Mouse (Mus musculus): ENCODE results near the gene Poln. TPM values are rescaled to one million over a fixed set of nuclear protein-coding genes. Genes with fewer than 3 reads are reported as not detected.

The Poln gene
- polyA plus RNA-seq, 1 experiment from 2014 or later = 0.42 TPM

DNA sequence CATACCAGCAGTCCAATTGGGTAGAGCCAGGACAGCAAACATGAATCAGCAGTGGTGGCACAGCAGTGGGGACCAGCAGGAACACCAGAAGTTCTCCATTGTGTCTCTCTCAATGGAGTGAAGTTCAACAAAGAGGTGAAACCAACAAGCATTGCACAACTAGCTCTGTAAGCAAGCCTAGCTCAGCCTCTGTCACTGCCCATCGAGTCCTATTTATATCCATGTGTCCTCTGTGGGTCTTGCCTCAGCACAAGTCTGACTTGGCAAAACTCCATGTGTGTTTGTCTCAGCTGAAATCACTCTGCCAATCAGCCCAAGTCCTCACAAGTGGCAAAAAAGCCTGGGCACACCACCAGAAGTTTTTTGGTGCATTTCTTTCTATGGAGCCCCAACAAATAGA is 63.6 kb downstream of the Poln start:
- H3K27ac ChIP-seq (ENCODE audit: low read depth, low read length) = no peak overlapping the region
- H3K27me3 ChIP-seq (ENCODE audit: control insufficient read depth, insufficient read depth, low read length) = no peaks in the 10 kb centered on the region
- no peaks in the 10 kb centered on the region for H3K4me1 ChIP-seq (ENCODE audit: control insufficient read depth, insufficient read depth, low read length)
- no peak overlapping the region for H3K4me2 ChIP-seq (ENCODE audit: low read depth)
- no peak overlapping the region for H3K4me3 ChIP-seq (ENCODE audit: low read depth, low read length)
- DNase-seq (ENCODE audit: low spot score) = no peak
- 70% methylated on average over 1 of the region's 1 CpGs for WGBS
- no peaks in the 10 kb centered on the region for H3K9me3 ChIP-seq (ENCODE audit: control insufficient read depth, low read length)
- no peak overlapping the region for H3K9ac ChIP-seq (ENCODE audit: low read length)
- no peak for ATAC-seq (ENCODE audit: insufficient read depth, low FRiP score, low TSS enrichment)
- H3K36me3 ChIP-seq (ENCODE audit: control insufficient read depth, insufficient read depth, low read length) = no peaks in the 10 kb centered on the region

DNA sequence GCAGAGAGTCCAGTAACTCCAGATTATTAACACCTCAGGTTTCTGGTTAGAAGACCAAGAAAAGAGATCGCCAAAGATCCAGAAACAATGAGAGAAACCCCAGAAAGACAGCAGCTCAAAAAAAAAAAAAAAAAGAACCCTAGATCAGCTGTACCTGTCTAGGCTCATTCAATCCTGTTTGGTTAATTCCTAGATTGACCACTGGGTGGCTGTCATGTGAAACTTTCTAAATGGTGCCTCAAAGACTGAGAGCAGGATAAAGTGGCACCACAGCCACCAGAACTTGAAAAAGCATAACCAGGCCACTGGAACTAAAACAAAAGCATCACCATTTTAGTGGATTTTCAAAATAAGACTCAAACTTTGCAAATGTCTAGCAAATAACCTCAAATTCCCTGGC is 71.9 kb downstream of the Poln start:
- no peak overlapping the region for H3K4me3 ChIP-seq (ENCODE audit: low read depth, low read length)
- no peak overlapping the region for H3K9ac ChIP-seq (ENCODE audit: low read length)
- ATAC-seq (ENCODE audit: insufficient read depth, low FRiP score, low TSS enrichment) (no peak), DNase-seq (ENCODE audit: low spot score) (peak; percentile 25)
- no peaks in the 10 kb centered on the region for H3K4me1 ChIP-seq (ENCODE audit: control insufficient read depth, insufficient read depth, low read length)
- H3K4me2 ChIP-seq (ENCODE audit: low read depth) = no peak overlapping the region
- H3K9me3 ChIP-seq (ENCODE audit: control insufficient read depth, low read length) = no peaks in the 10 kb centered on the region
- H3K36me3 ChIP-seq (ENCODE audit: control insufficient read depth, insufficient read depth, low read length) = no peaks in the 10 kb centered on the region
- no peak overlapping the region for H3K27ac ChIP-seq (ENCODE audit: low read depth, low read length)
- WGBS = 8% methylated on average over 1 of the region's 1 CpGs
- H3K27me3 ChIP-seq (ENCODE audit: control insufficient read depth, insufficient read depth, low read length) = no peaks in the 10 kb centered on the region

DNA sequence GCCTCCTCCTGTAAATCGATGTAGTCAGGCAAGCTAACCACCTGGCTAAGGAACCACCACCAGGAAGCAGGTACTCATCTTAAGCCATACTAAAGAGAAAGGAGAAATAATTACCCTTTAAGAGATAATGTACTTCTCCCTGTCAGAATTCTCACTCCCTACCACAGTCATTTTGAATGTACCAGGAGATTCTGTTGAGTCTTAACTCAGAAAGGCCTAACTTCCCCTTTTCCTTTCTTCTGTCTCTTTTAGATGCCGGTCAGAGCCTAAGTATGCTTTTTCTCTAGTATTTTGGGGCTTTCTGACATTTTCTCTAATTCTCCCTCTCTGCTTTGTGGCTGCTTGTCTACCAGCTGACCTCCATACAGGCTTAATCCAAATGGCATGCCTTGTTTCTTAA is 76.2 kb downstream of the Poln start:
- Histone ChIP-seq H3K9me3 (ENCODE audit: control insufficient read depth, low read length) (no peaks in the 10 kb centered on the region), H3K9ac (ENCODE audit: low read length) (no peak overlapping the region), H3K27ac (ENCODE audit: low read depth, low read length) (no peak overlapping the region), H3K4me2 (ENCODE audit: low read depth) (no peak overlapping the region), H3K27me3 (ENCODE audit: control insufficient read depth, insufficient read depth, low read length) (no peaks in the 10 kb centered on the region), H3K36me3 (ENCODE audit: control insufficient read depth, insufficient read depth, low read length) (no peaks in the 10 kb centered on the region), H3K4me1 (ENCODE audit: control insufficient read depth, insufficient read depth, low read length) (no peaks in the 10 kb centered on the region), H3K4me3 (ENCODE audit: low read depth, low read length) (no peak overlapping the region)
- DNase-seq (ENCODE audit: low spot score) = no peak
- 78% methylated on average over 2 of the region's 2 CpGs for WGBS
- no peak for ATAC-seq (ENCODE audit: insufficient read depth, low FRiP score, low TSS enrichment)

DNA sequence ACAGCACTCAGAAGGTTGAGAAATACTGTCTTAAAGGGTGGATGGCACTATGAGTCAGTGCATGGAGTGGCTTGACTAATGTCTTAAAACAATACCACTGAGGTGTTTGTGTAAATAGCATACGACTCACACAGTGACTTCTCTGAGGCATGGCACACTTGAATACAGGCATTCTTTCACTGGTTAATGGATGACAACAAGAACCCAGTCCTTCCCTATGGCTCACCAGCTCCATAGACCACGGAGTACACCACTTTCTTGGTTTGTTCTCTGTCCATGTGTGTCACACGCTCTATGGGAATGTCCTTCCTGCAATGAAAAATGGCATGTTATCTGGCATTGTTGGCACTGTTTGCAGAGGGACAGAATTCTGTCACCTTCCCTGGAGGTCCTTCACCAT is 136.7 kb downstream of the Poln start:
- ATAC-seq (ENCODE audit: insufficient read depth, low FRiP score, low TSS enrichment) (no peak), DNase-seq (ENCODE audit: low spot score) (no peak)
- no peak overlapping the region for H3K9ac ChIP-seq (ENCODE audit: low read length)
- no peaks in the 10 kb centered on the region for H3K4me1 ChIP-seq (ENCODE audit: control insufficient read depth, insufficient read depth, low read length)
- H3K27me3 ChIP-seq (ENCODE audit: control insufficient read depth, insufficient read depth, low read length) = no peaks in the 10 kb centered on the region
- no peak overlapping the region for H3K27ac ChIP-seq (ENCODE audit: low read depth, low read length)
- no peak overlapping the region for H3K4me3 ChIP-seq (ENCODE audit: low read depth, low read length)
- 58% methylated on average over 3 of the region's 3 CpGs for WGBS
- H3K36me3 ChIP-seq (ENCODE audit: control insufficient read depth, insufficient read depth, low read length) = no peaks in the 10 kb centered on the region
- no peaks in the 10 kb centered on the region for H3K9me3 ChIP-seq (ENCODE audit: control insufficient read depth, low read length)
- no peak overlapping the region for H3K4me2 ChIP-seq (ENCODE audit: low read depth)

DNA sequence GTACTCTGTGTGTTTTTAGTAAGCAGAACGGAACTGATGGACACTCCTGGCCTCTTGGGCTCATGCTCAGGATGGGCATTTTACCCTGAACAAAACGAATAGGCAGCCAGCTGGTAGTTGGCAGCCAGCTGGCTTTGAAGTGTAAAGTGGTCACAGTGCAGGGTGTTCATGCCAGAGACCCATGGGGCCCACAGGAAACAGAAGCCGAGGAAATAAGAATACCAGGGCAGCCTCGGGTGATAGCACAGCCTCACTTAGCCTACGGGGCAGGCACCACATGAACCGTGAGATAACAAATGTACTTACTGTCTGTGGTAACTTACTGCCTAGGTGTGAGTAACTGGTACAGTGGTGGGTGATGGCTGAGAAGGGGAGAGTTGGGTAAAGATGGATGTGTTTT is 138.2 kb downstream of the Poln start:
- Histone ChIP-seq H3K4me1 (ENCODE audit: control insufficient read depth, insufficient read depth, low read length) (no peaks in the 10 kb centered on the region), H3K36me3 (ENCODE audit: control insufficient read depth, insufficient read depth, low read length) (no peaks in the 10 kb centered on the region), H3K27me3 (ENCODE audit: control insufficient read depth, insufficient read depth, low read length) (no peaks in the 10 kb centered on the region), H3K9ac (ENCODE audit: low read length) (no peak overlapping the region), H3K9me3 (ENCODE audit: control insufficient read depth, low read length) (no peaks in the 10 kb centered on the region), H3K27ac (ENCODE audit: low read depth, low read length) (no peak overlapping the region), H3K4me2 (ENCODE audit: low read depth) (no peak overlapping the region), H3K4me3 (ENCODE audit: low read depth, low read length) (no peak overlapping the region)
- DNase-seq (ENCODE audit: low spot score) (no peak), ATAC-seq (ENCODE audit: insufficient read depth, low FRiP score, low TSS enrichment) (no peak)
- WGBS = 77% methylated on average over 6 of the region's 6 CpGs

DNA sequence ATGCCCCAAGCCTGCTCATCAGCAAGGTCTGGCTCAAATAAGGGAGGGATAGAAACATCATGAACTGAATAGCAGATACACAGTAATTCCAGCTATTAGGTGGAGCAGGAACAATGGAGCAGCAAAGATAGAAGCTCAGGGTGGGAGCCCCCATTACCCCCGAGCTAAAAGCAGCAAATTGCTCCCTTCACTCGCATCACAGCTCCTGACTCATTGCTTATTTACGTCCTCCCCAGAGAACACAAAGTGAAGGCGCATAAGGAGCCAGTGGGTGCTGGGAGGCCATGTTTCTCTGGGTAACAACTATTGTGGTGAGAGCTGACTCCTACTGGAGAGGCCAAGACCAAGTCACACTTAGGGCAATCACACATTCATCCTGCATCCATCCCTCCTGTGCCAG is 139.1 kb downstream of the Poln start:
- WGBS = 57% methylated on average over 4 of the region's 4 CpGs

DNA sequence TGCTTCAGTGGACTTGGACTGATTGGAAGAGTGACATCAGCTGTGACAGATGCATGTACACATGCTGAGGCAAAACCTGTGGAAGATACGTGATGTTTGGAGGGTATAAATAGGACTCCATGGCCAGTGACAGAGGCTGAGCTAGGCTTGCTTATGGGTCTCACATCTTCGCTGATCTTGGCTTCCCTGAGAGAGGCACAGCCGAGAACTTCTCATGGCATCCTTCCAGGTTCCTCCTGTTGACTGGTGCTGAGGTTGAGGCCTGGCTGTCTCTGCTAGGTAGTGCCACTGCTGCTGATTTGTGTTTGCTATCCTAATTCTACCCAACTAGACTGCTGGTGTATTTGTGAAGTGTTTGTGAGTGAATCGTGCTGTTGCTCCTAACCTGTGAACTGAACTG is 150.3 kb downstream of the Poln start:
- Histone ChIP-seq H3K4me2 (ENCODE audit: low read depth) (no peak overlapping the region), H3K27me3 (ENCODE audit: control insufficient read depth, insufficient read depth, low read length) (no peaks in the 10 kb centered on the region), H3K9ac (ENCODE audit: low read length) (no peak overlapping the region), H3K36me3 (ENCODE audit: control insufficient read depth, insufficient read depth, low read length) (no peaks in the 10 kb centered on the region), H3K9me3 (ENCODE audit: control insufficient read depth, low read length) (no peaks in the 10 kb centered on the region), H3K4me1 (ENCODE audit: control insufficient read depth, insufficient read depth, low read length) (no peaks in the 10 kb centered on the region), H3K4me3 (ENCODE audit: low read depth, low read length) (no peak overlapping the region), H3K27ac (ENCODE audit: low read depth, low read length) (no peak overlapping the region)
- WGBS = 87% methylated on average over 4 of the region's 4 CpGs
- no peak for DNase-seq (ENCODE audit: low spot score)
- no peak for ATAC-seq (ENCODE audit: insufficient read depth, low FRiP score, low TSS enrichment)

More for the DNA sequence above, 139.1 kb downstream of the Poln start:
- no peaks in the 10 kb centered on the region for H3K36me3 ChIP-seq (ENCODE audit: control insufficient read depth, insufficient read depth, low read length)
- H3K9me3 ChIP-seq (ENCODE audit: control insufficient read depth, low read length) = no peaks in the 10 kb centered on the region
- no peak overlapping the region for H3K4me2 ChIP-seq (ENCODE audit: low read depth)
- no peaks in the 10 kb centered on the region for H3K27me3 ChIP-seq (ENCODE audit: control insufficient read depth, insufficient read depth, low read length)
- no peak overlapping the region for H3K9ac ChIP-seq (ENCODE audit: low read length)
- no peaks in the 10 kb centered on the region for H3K4me1 ChIP-seq (ENCODE audit: control insufficient read depth, insufficient read depth, low read length)
- no peak overlapping the region for H3K27ac ChIP-seq (ENCODE audit: low read depth, low read length)
- ATAC-seq (ENCODE audit: insufficient read depth, low FRiP score, low TSS enrichment) = no peak
- DNase-seq (ENCODE audit: low spot score) = no peak
- no peak overlapping the region for H3K4me3 ChIP-seq (ENCODE audit: low read depth, low read length)

DNA sequence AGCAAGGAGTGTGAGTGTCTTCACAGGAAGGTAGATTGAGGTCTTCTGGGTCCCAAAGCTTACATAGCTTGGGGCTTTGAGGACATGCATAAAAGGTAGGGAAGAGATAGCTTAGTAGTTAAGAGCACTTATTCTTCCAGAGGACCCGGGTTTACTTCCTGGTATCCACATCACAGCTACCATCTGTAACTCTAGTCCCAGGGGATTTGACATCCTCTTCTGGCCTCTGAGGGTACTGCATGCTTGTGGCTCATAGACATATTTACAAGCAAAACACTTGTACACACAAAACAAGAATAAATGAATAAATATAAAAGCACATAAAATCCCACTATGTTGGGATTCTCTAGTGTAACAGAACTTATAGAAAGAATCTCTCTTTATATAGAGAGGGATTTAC is 154.6 kb downstream of the Poln start:
- H3K4me3 ChIP-seq (ENCODE audit: low read depth, low read length) = no peak overlapping the region
- H3K4me1 ChIP-seq (ENCODE audit: control insufficient read depth, insufficient read depth, low read length) = no peaks in the 10 kb centered on the region
- no peak for ATAC-seq (ENCODE audit: insufficient read depth, low FRiP score, low TSS enrichment)
- no peaks in the 10 kb centered on the region for H3K9me3 ChIP-seq (ENCODE audit: control insufficient read depth, low read length)
- H3K4me2 ChIP-seq (ENCODE audit: low read depth) = no peak overlapping the region
- H3K36me3 ChIP-seq (ENCODE audit: control insufficient read depth, insufficient read depth, low read length) = no peaks in the 10 kb centered on the region
- no peak overlapping the region for H3K27ac ChIP-seq (ENCODE audit: low read depth, low read length)
- no peak for DNase-seq (ENCODE audit: low spot score)
- H3K27me3 ChIP-seq (ENCODE audit: control insufficient read depth, insufficient read depth, low read length) = no peaks in the 10 kb centered on the region
- WGBS = 73% methylated on average over 1 of the region's 1 CpGs
- H3K9ac ChIP-seq (ENCODE audit: low read length) = no peak overlapping the region

DNA sequence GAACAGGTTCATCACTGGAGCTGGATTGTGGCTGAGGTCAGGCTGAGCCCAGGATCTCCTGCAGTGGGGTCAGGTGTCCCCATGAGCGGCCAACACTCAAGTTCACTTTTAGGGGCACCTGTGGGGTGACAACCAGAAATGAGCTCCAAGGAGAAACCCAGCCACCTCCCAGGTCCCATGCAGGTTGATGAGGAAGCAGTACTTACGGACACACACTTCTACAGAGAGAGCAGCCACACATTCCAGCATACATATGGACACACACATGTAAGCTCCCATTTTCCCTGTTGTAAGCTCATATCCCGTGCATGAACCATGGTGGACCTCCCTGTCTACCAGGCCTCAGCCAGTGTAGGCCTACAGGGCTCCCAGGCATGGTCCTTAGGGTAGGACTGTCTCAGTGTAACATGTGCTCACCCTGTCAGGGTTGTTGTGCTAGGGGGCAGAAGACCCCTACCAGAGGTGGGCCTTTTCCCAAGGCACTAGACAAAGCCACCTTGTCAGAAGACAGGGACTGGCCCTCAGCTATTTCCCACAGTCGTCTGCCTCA is 161.8 kb downstream of the Poln start:
- H3K9ac ChIP-seq (ENCODE audit: low read length) = no peak overlapping the region
- 86% methylated on average over 4 of the region's 4 CpGs for WGBS
- H3K27me3 ChIP-seq (ENCODE audit: control insufficient read depth, insufficient read depth, low read length) = no peaks in the 10 kb centered on the region
- ATAC-seq (ENCODE audit: insufficient read depth, low FRiP score, low TSS enrichment) = no peak
- H3K9me3 ChIP-seq (ENCODE audit: control insufficient read depth, low read length) = no peaks in the 10 kb centered on the region
- no peaks in the 10 kb centered on the region for H3K4me1 ChIP-seq (ENCODE audit: control insufficient read depth, insufficient read depth, low read length)
- no peak overlapping the region for H3K27ac ChIP-seq (ENCODE audit: low read depth, low read length)
- H3K4me2 ChIP-seq (ENCODE audit: low read depth) = no peak overlapping the region
- no peak overlapping the region for H3K4me3 ChIP-seq (ENCODE audit: low read depth, low read length)
- no peaks in the 10 kb centered on the region for H3K36me3 ChIP-seq (ENCODE audit: control insufficient read depth, insufficient read depth, low read length)
- no peak for DNase-seq (ENCODE audit: low spot score)

Measured in neural tube, embryonic 11.5 days (tissue).